Mouse (Mus musculus): ENCODE results near the gene Crocc. TPM values are rescaled to one million over a fixed set of nuclear protein-coding genes. Genes with fewer than 3 reads are reported as not detected.

Gene Crocc
- polyA plus RNA-seq, 1 experiment from 2014 or later = 11.4 TPM

GRCm38 (mm10) chr4:141078510-141079137, 18.3 kb upstream of the Crocc start:
- peak overlapping the region; percentile 83; the same call in 1 of the 2 replicates for H3K27ac ChIP-seq
- H3K9me3 ChIP-seq (replicated peaks) = no peaks in the 10 kb centered on the region
- H3K36me3 ChIP-seq = peaks cover 27% of the 10 kb centered on the region
- peak overlapping the region; percentile 81 for H3K4me3 ChIP-seq
- no peaks in the 10 kb centered on the region for H3K27me3 ChIP-seq (ENCODE audit: low read depth, poor library complexity, severe bottlenecking)
- WGBS = 75% methylated on average over 18 of the region's 18 CpGs
- no peak for DNase-seq (ENCODE audit: low spot score)
- peaks cover 23% of the 10 kb centered on the region for H3K4me1 ChIP-seq

- Histone ChIP-seq H3K27ac (peak within 1 kb of the TSS; percentile 83), H3K4me1 (peaks cover 23% of the 10 kb centered on the region), H3K36me3 (peaks cover 34% of the 10 kb centered on the region), H3K27me3 (ENCODE audit: low read depth, poor library complexity, severe bottlenecking) (no peaks in the 10 kb centered on the region), H3K9me3 (replicated peaks) (no peaks in the 10 kb centered on the region), H3K4me3 (peak within 1 kb of the TSS; percentile 81)
- peak; percentile 98 for DNase-seq (ENCODE audit: low spot score)
- WGBS = under 1% methylated on average over 67 of the region's 67 CpGs
Observed at GRCm38 (mm10) chr4:141077681-141078509, 17.5 kb upstream of the Crocc start, which contains the start of gene Necap2. Gene Necap2 (minus strand): TSS chr4:141078357.

GRCm38 (mm10) chr4:141076761-141077506, 16.6 kb upstream of the Crocc start:
- H3K4me3 ChIP-seq = peak overlapping the region; percentile 81
- no peaks in the 10 kb centered on the region for H3K27me3 ChIP-seq (ENCODE audit: low read depth, poor library complexity, severe bottlenecking)
- peaks cover 43% of the 10 kb centered on the region for H3K36me3 ChIP-seq
- H3K4me1 ChIP-seq = peaks cover 23% of the 10 kb centered on the region
- DNase-seq (ENCODE audit: low spot score) = no peak
- no peaks in the 10 kb centered on the region for H3K9me3 ChIP-seq (replicated peaks)
- H3K27ac ChIP-seq = peak overlapping the region; percentile 17; the same call in 1 of the 2 replicates
- whole genome bisulfite sequencing = 85% methylated on average over 17 of the region's 17 CpGs

- no peak for DNase-seq (ENCODE audit: low spot score)
- H3K27ac ChIP-seq = no peak overlapping the region
- peaks cover 23% of the 10 kb centered on the region for H3K4me1 ChIP-seq
- H3K27me3 ChIP-seq (ENCODE audit: low read depth, poor library complexity, severe bottlenecking) = no peaks in the 10 kb centered on the region
- no peaks in the 10 kb centered on the region for H3K9me3 ChIP-seq (replicated peaks)
- WGBS = 97% methylated on average over 4 of the region's 4 CpGs
- H3K36me3 ChIP-seq = peaks cover 71% of the 10 kb centered on the region
- no peak overlapping the region for H3K4me3 ChIP-seq
Observed at GRCm38 (mm10) chr4:141074109-141074508, 13.8 kb upstream of the Crocc start.

- Histone ChIP-seq H3K4me1 (peaks cover 23% of the 10 kb centered on the region), H3K4me3 (no peak overlapping the region), H3K27ac (no peak overlapping the region), H3K27me3 (ENCODE audit: low read depth, poor library complexity, severe bottlenecking) (no peaks in the 10 kb centered on the region), H3K9me3 (replicated peaks) (no peaks in the 10 kb centered on the region), H3K36me3 (peaks cover 75% of the 10 kb centered on the region)
- 93% methylated on average over 9 of the region's 9 CpGs for WGBS
- no peak for DNase-seq (ENCODE audit: low spot score)
Observed at GRCm38 (mm10) chr4:141073661-141074060, 13.3 kb upstream of the Crocc start.

GRCm38 (mm10) chr4:141072502-141072901, 12.2 kb upstream of the Crocc start:
- Histone ChIP-seq H3K9me3 (replicated peaks) (no peaks in the 10 kb centered on the region), H3K36me3 (peaks cover 87% of the 10 kb centered on the region), H3K27ac (no peak overlapping the region), H3K4me3 (no peak overlapping the region), H3K27me3 (ENCODE audit: low read depth, poor library complexity, severe bottlenecking) (no peaks in the 10 kb centered on the region), H3K4me1 (peaks cover 19% of the 10 kb centered on the region)
- WGBS = 95% methylated on average over 11 of the region's 11 CpGs
- no peak for DNase-seq (ENCODE audit: low spot score)

GRCm38 (mm10) chr4:141069731-141070130, 9.4 kb upstream of the Crocc start:
- Histone ChIP-seq H3K27me3 (ENCODE audit: low read depth, poor library complexity, severe bottlenecking) (no peaks in the 10 kb centered on the region), H3K27ac (no peak overlapping the region), H3K9me3 (replicated peaks) (no peaks in the 10 kb centered on the region), H3K4me1 (peaks cover 2% of the 10 kb centered on the region; the same call in 1 of the 2 replicates), H3K4me3 (no peak overlapping the region), H3K36me3 (peaks cover 93% of the 10 kb centered on the region)
- DNase-seq (ENCODE audit: low spot score) = peak; percentile 63
- WGBS = 58% methylated on average over 4 of the region's 4 CpGs

GRCm38 (mm10) chr4:141068655-141069054, 8.3 kb upstream of the Crocc start:
- H3K27me3 ChIP-seq (ENCODE audit: low read depth, poor library complexity, severe bottlenecking) = no peaks in the 10 kb centered on the region
- 89% methylated on average over 8 of the region's 8 CpGs for WGBS
- no peak overlapping the region for H3K4me3 ChIP-seq
- peaks cover 82% of the 10 kb centered on the region for H3K36me3 ChIP-seq
- DNase-seq (ENCODE audit: low spot score) = no peak
- H3K4me1 ChIP-seq = no peaks in the 10 kb centered on the region
- no peaks in the 10 kb centered on the region for H3K9me3 ChIP-seq (replicated peaks)
- no peak overlapping the region for H3K27ac ChIP-seq

GRCm38 (mm10) chr4:141067516-141068046, 7.2 kb upstream of the Crocc start:
- Histone ChIP-seq H3K4me3 (no peak overlapping the region), H3K27ac (no peak overlapping the region), H3K9me3 (replicated peaks) (no peaks in the 10 kb centered on the region), H3K4me1 (no peaks in the 10 kb centered on the region), H3K36me3 (peaks cover 72% of the 10 kb centered on the region), H3K27me3 (ENCODE audit: low read depth, poor library complexity, severe bottlenecking) (no peaks in the 10 kb centered on the region)
- no peak for DNase-seq (ENCODE audit: low spot score)
- 92% methylated on average over 9 of the region's 9 CpGs for WGBS

GRCm38 (mm10) chr4:141066709-141067515, 6.6 kb upstream of the Crocc start:
- H3K4me1 ChIP-seq = no peaks in the 10 kb centered on the region
- H3K36me3 ChIP-seq = peaks cover 66% of the 10 kb centered on the region
- no peaks in the 10 kb centered on the region for H3K9me3 ChIP-seq (replicated peaks)
- 91% methylated on average over 12 of the region's 12 CpGs for WGBS
- no peaks in the 10 kb centered on the region for H3K27me3 ChIP-seq (ENCODE audit: low read depth, poor library complexity, severe bottlenecking)
- DNase-seq (ENCODE audit: low spot score) = no peak
- H3K27ac ChIP-seq = no peak overlapping the region
- H3K4me3 ChIP-seq = no peak overlapping the region

GRCm38 (mm10) chr4:141065123-141065522, 4.8 kb upstream of the Crocc start:
- H3K36me3 ChIP-seq = peaks cover 48% of the 10 kb centered on the region
- DNase-seq (ENCODE audit: low spot score) = peak; percentile 85
- no peak overlapping the region for H3K27ac ChIP-seq
- no peaks in the 10 kb centered on the region for H3K27me3 ChIP-seq (ENCODE audit: low read depth, poor library complexity, severe bottlenecking)
- no peak overlapping the region for H3K4me3 ChIP-seq
- H3K4me1 ChIP-seq = peaks cover 10% of the 10 kb centered on the region
- H3K9me3 ChIP-seq (replicated peaks) = no peaks in the 10 kb centered on the region
- WGBS = 5% methylated on average over 8 of the region's 8 CpGs

- WGBS = 87% methylated on average over 4 of the region's 4 CpGs
- no peak for DNase-seq (ENCODE audit: low spot score)
- peaks cover 38% of the 10 kb centered on the region for H3K36me3 ChIP-seq
- H3K27ac ChIP-seq = no peak overlapping the region
- H3K4me3 ChIP-seq = no peak overlapping the region
- H3K27me3 ChIP-seq (ENCODE audit: low read depth, poor library complexity, severe bottlenecking) = no peaks in the 10 kb centered on the region
- peaks cover 19% of the 10 kb centered on the region for H3K4me1 ChIP-seq
- no peaks in the 10 kb centered on the region for H3K9me3 ChIP-seq (replicated peaks)
Observed at GRCm38 (mm10) chr4:141064104-141064659, 3.8 kb upstream of the Crocc start.
